Mouse (Mus musculus) hindbrain, embryonic 10.5 days (tissue): ENCODE data around the gene Lsm4. TPM values are rescaled to one million over a fixed set of nuclear protein-coding genes. Genes with fewer than 3 reads are reported as not detected.

Experiments used
- DNase-seq: peaks from one replicate; pipeline ENCODE4 v3.0.0-alpha.2; 2017; ENCODE audit warnings: low spot score
- H3K27ac ChIP-seq: fragments of 300-500 bp; sonication (generic); 2 replicates; pipeline ENCODE4 v1.5.1; 2016; ENCODE audit warnings: mild to moderate bottlenecking, moderate library complexity
- H3K27me3 ChIP-seq: fragments of 300-500 bp; sonication (generic); 2 replicates; pipeline ENCODE4 v1.6.1; 2016; ENCODE audit warnings: mild to moderate bottlenecking; ENCODE audit not compliant: poor library complexity, insufficient read depth, severe bottlenecking
- H3K36me3 ChIP-seq: fragments of 300-500 bp; sonication (generic); 2 replicates; pipeline ENCODE4 v1.6.1; 2016; ENCODE audit warnings: mild to moderate bottlenecking, moderate library complexity
- H3K4me1 ChIP-seq: fragments of 300-500 bp; sonication (generic); replicated peaks from 2 replicates; pipeline ENCODE4 v1.6.1; 2016; ENCODE audit warnings: mild to moderate bottlenecking
- H3K4me3 ChIP-seq: fragments of 300-500 bp; sonication (generic); 2 replicates; pipeline ENCODE4 v1.5.1; 2016; ENCODE audit warnings: mild to moderate bottlenecking, moderate library complexity
- H3K9me3 ChIP-seq: fragments of 300-500 bp; sonication (generic); 2 replicates; pipeline ENCODE4 v1.6.1; 2016; ENCODE audit warnings: mild to moderate bottlenecking, moderate library complexity
- WGBS: fragments of 180-500 bp; shearing (Covaris S2); methylation state at CpG from one replicate; pipeline ENCODE4 v1.1.7; 2016; 5-methylcytosine and 5-hydroxymethylcytosine counted together
- polyA plus RNA-seq: library from polyadenylated mRNA; unstranded; fragments of >200 nt; fragmentation: Nextera tagmentation; extraction: Ambion mirVana; gene quantifications from 2 replicates; pipeline ENCODE4 v1.2.1, GENCODE M21; 2016

The Lsm4 gene
- polyA plus RNA-seq, 1 experiment from 2014 or later: 344 TPM

DNA sequence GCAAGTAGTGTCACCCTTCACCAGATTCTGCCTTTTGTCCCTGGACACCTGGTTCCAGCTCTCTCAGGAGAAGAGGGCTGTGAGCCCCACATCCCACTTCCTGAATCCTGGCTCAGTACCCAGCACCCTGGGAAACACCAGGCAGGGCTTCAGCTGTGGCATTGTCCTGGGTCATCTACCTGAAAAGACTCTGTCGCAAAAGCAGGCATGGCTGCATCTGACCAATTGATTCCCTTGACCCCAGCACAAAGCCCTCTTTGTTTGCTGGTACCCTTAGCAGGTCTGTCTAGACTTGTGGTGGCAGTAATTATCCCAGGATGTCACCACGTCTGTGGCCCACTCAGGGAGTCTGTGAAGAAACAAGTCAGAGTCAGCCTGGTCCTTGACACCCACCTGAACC lies 17.6 kb upstream of the Lsm4 start:
- Histone ChIP-seq H3K27me3 (no peaks in the 10 kb centered on the region), H3K27ac (peak overlapping the region; percentile 97), H3K4me3 (peak overlapping the region; percentile 79), H3K9me3 (no peaks in the 10 kb centered on the region), H3K4me1 (peaks cover 75% of the 10 kb centered on the region), H3K36me3 (peaks cover 53% of the 10 kb centered on the region)
- peak; percentile 67 for DNase-seq
- WGBS: 12% methylated on average over 2 of the region's 2 CpGs

DNA sequence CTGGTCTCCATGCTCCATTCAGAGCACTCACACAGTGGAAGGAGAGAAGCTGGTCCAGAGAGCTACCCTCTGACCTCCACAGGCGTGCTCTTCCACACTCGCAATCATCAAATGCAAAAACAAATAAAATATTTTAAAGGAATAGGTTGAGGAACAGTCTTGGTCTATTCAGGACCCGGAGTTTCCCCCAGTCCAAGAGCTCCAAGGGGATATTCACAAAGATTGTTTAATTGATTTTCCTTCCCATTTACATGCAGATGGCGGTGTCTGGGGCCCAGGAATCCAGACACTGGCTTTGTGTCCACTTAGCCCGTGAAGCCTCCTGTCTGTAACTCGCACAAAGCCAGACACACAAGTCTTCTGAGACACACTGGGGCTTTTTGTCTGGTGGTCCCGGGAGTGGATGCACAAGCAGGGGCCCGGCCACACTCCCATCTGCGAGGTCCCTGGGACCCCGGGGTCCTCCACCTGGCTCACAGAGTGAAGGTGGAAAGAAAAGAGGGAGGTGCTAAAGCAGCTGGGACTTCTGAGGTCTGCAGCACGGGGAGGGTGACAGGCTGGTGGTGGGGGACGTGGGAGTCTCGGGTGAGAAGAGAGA lies 16.8 kb upstream of the Lsm4 start:
- WGBS: 35% methylated on average over 13 of the region's 13 CpGs
- peaks cover 81% of the 10 kb centered on the region for H3K4me1 ChIP-seq

DNA sequence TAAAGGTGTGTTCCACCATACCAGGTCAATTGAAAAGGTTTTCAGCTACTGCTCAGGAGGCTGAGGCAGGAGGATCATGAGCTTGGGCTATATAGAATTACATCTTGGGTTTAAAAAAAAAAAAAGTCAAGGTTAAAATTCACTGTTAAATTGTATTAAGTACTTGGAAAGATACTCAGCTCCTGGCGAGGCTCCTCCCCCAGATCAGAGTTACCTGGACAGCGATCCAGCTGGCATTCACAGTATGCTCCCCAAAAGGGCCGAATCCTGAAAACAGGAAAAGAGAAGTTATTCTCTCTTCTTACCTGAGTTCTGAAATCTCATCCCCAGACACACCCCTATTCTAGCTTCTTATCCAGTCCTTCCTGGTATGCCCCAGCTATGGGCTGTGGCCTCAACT lies 15.8 kb upstream of the Lsm4 start:
- Histone ChIP-seq H3K4me1 (peaks cover 82% of the 10 kb centered on the region), H3K36me3 (peaks cover 36% of the 10 kb centered on the region), H3K4me3 (peak overlapping the region; percentile 79), H3K9me3 (no peaks in the 10 kb centered on the region), H3K27ac (peak overlapping the region; percentile 97), H3K27me3 (no peaks in the 10 kb centered on the region; the same call in 1 of the 2 replicates)
- WGBS: 93% methylated on average over 3 of the region's 3 CpGs
- DNase-seq: no peak

More for the DNA sequence above, 16.8 kb upstream of the Lsm4 start:
- DNase-seq: peak; percentile 78
- peak overlapping the region; percentile 79 for H3K4me3 ChIP-seq
- no peaks in the 10 kb centered on the region; the same call in 1 of the 2 replicates for H3K27me3 ChIP-seq
- H3K9me3 ChIP-seq: no peaks in the 10 kb centered on the region
- H3K36me3 ChIP-seq: peaks cover 45% of the 10 kb centered on the region
- H3K27ac ChIP-seq: peak overlapping the region; percentile 97

DNA sequence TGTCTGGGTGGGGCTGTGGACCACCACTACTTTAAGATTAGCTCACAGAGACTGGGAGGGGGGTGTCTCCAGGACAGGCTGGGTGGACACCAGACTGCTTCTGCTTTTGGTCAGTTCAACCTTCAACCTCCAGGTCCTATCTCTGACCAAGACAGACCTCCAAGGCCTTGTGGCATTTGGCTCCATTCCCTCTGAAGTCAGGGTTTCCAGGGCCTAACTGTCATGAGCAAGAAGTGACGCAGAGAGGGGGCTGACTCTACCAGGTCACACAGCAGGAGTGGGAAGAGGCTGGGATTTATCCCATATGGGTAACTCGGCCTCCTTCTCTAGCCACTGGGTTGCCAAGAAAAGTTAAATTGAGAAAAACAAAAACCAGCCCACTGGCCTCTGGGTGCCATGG lies 15.3 kb upstream of the Lsm4 start:
- peak overlapping the region; percentile 79 for H3K4me3 ChIP-seq
- H3K36me3 ChIP-seq: peaks cover 31% of the 10 kb centered on the region
- no peaks in the 10 kb centered on the region; the same call in 1 of the 2 replicates for H3K27me3 ChIP-seq
- 81% methylated on average over 2 of the region's 2 CpGs for WGBS
- H3K27ac ChIP-seq: peak overlapping the region; percentile 97
- H3K9me3 ChIP-seq: no peaks in the 10 kb centered on the region
- no peak for DNase-seq
- peaks cover 77% of the 10 kb centered on the region for H3K4me1 ChIP-seq

DNA sequence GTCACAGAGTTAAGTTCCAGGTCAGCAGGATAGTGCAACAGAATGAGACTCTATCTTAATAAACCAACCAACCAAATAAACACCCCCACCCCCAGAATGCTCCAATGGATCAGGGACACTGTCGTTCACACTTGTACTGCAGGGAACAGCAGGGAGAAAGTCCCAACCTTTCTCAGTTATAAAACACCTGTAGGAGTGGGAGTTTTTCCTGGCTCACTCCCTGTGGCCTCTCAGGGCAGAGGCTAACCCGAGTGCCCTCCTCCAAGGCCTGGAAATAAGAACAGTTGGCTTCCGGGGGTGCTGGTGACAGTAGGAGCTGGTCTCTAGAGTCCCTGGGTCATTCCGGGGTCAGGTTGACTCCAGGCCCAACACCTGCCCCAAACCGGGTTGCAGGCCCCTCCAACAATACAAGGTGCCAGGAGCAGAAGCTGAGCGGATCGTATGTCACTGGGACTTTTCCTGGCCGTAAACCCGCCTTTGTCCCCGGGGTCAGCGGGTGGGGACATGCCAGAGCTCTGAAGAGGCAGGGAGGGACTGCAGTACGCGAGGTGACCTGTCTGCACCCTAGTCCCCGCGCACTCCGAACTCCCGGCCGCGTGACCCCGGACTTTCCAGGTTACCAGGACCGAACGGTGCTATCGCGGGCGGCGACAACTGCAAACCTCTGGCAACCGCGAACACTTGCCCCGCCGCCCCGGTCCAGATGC lies 14.0 kb upstream of the Lsm4 start:
- Histone ChIP-seq H3K36me3 (peaks cover 21% of the 10 kb centered on the region), H3K4me1 (peaks cover 81% of the 10 kb centered on the region), H3K9me3 (no peaks in the 10 kb centered on the region), H3K27ac (peak overlapping the region; percentile 97), H3K4me3 (peak overlapping the region; percentile 79), H3K27me3 (no peaks in the 10 kb centered on the region; the same call in 1 of the 2 replicates)
- no peak for DNase-seq
- WGBS: under 1% methylated on average over 31 of the region's 31 CpGs

DNA sequence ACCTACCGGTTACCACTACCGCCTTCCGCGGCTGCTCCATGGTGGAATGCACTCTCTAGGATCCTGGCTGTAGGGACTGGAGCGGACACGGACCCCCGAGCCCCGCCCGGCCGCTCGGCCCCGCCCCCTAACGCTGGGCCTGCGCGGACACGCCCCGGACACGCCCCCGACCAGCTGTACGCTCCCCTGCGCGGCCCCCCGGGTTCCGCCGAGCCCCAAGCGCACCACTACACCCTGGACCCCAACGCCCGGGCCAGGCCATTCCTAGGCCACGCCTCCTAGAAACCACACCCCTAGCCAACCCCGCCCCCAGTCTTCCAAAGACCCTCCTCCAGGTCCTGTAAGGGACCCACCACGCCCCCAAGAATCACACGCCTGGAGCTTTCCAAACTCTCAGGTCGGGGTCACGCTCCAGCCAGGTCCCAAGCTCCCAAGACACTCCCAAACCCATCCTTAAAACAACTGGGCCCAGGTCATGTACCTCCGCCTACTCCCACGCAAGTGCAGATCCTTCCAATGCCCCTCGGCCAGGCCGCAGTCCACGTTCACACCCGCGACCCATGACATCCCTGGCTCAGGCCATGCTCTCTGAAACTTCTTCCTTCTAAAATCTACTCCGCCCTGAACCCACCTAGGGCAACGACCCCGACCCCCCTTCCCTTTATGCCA lies 13.3 kb upstream of the Lsm4 start:
- under 1% methylated on average over 44 of the region's 44 CpGs for WGBS
- peak; percentile 98 for DNase-seq
- peaks cover 74% of the 10 kb centered on the region for H3K4me1 ChIP-seq
- H3K27ac ChIP-seq: peak overlapping the region; percentile 97
- H3K4me3 ChIP-seq: peak overlapping the region; percentile 79
- H3K36me3 ChIP-seq: peaks cover 14% of the 10 kb centered on the region
- H3K9me3 ChIP-seq: no peaks in the 10 kb centered on the region
- H3K27me3 ChIP-seq: no peaks in the 10 kb centered on the region; the same call in 1 of the 2 replicates

DNA sequence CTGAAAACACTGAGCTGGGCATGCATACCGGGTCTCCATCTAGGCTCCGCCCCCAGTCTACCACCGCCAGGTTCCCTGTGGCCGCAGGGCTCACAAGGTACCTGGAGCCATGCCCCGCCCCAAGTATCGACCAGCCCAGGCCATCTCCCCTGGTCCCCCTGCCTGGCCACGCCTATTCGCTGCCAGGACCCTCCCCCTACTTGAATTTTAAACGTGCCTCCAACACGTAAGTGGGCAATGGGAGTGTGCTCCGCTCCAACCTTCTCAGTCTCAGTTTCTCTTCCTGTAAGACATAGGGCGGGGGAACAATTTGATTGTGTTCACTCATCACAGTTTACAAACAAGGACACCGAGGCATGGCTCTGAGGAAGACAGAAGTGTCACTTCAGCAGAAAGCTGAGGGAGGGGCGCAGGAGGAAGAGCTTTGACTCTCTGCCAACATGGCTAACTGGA lies 12.7 kb upstream of the Lsm4 start, which contains the start of gene Pgpep1:
Pgpep1 (minus strand) TSS at position 116 of the 453 bp plus-strand sequence.
- Histone ChIP-seq H3K4me3 (peak within 1 kb of the TSS; percentile 79), H3K9me3 (no peaks in the 10 kb centered on the region), H3K27ac (peak within 1 kb of the TSS; percentile 97), H3K27me3 (no peaks in the 10 kb centered on the region; the same call in 1 of the 2 replicates), H3K4me1 (peaks cover 69% of the 10 kb centered on the region), H3K36me3 (peaks cover 9% of the 10 kb centered on the region)
- 3% methylated on average over 14 of the region's 14 CpGs for WGBS
- peak; percentile 60 for DNase-seq

DNA sequence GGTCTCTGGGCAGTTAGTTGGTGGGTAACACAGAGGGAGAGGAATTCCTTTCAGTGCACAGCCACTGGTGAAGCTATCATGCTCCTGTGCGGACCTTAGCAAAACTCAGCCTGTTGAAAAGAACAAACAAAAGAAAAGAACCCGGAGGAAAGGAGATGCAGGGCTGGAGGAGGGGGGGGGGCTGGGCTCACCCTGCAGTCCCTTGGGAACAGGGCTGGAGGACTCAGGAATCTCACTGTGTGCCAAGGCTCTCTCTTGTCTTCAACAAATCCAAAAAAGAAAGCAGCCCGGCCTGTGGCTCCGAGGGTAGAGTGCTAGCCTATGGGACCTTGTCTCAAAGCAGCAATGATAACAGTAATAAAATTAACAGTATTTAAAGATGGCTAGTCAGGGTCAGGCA lies 9.4 kb upstream of the Lsm4 start:
- Histone ChIP-seq H3K9me3 (0 out of 2 replicates have a peak, but pooled peaks cover 3% of the 10 kb centered on the region), H3K27me3 (no peaks in the 10 kb centered on the region; the same call in 1 of the 2 replicates), H3K4me3 (no peak overlapping the region), H3K4me1 (peaks cover 43% of the 10 kb centered on the region), H3K27ac (peak overlapping the region; percentile 74), H3K36me3 (no peaks in the 10 kb centered on the region)
- 45% methylated on average over 4 of the region's 4 CpGs for WGBS
- no peak for DNase-seq

DNA sequence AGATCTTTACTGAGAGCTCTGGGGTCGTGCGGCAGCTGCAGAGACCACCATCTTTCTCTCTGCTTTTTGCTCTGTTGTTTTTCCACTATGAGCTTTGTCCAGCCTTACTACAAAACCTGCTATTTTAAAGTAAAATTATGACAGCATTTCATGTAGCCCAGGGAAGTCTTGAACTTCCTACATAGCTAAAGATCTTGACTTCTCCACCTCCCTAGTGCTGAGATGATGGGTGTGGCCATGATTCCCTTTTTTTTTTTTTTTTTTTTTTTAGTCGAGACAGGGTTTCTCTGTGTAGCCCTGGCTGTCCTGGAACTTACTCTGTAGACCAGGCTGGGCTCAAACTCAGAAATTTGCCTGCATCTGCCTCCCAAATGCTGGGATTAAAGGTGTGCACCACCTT lies 8.4 kb upstream of the Lsm4 start:
- H3K36me3 ChIP-seq: no peaks in the 10 kb centered on the region
- no peaks in the 10 kb centered on the region; the same call in 1 of the 2 replicates for H3K27me3 ChIP-seq
- 0 out of 2 replicates have a peak, but pooled peaks cover 3% of the 10 kb centered on the region for H3K9me3 ChIP-seq
- H3K4me1 ChIP-seq: peaks cover 34% of the 10 kb centered on the region
- H3K4me3 ChIP-seq: no peak overlapping the region
- H3K27ac ChIP-seq: no peak overlapping the region
- DNase-seq: no peak
- 81% methylated on average over 3 of the region's 3 CpGs for WGBS

DNA sequence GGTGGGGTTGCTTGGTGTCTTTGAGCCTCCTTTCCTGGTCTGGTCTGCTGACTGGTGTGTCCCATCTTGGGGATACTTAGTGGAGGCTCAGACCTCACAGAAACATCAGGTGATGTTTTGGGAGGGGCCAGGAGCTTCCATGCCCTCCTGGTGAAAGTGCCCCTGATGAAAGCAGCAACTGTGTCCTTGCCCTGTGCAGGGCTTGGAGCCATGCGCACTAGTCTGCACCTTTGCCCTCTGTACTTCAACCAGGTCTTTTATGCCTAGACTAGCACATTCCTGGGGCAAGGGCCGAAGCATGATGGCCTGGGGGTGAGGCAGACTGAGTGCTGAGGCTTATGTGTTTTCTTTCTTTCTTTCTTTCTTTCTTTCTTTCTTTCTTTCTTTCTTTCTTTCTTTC lies 7.4 kb upstream of the Lsm4 start:
- Histone ChIP-seq H3K27ac (peak overlapping the region; percentile 17), H3K9me3 (0 out of 2 replicates have a peak, but pooled peaks cover 3% of the 10 kb centered on the region), H3K27me3 (no peaks in the 10 kb centered on the region; the same call in 1 of the 2 replicates), H3K4me1 (peaks cover 24% of the 10 kb centered on the region), H3K36me3 (no peaks in the 10 kb centered on the region), H3K4me3 (no peak overlapping the region)
- 68% methylated on average over 2 of the region's 2 CpGs for WGBS
- DNase-seq: no peak

DNA sequence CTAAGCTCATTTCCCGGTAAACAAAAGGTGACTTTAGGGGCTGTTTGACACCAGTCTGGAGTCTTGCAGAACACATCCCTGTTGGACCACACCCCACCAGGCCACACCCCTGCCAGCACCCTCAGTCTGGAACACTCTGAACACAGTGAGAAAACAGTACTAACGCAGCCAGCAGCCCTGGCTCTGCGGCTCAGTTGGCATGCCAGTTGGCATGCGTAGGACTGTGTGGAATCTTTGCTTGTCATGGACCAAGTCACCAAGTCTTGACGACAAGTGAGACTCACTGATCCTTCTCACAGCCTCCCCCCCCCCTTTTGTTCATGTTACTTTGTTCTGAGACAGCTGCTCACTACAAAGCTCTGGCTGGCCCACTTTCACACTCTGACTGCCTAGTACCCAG lies 6.0 kb upstream of the Lsm4 start:
- Histone ChIP-seq H3K4me3 (no peak overlapping the region), H3K27me3 (no peaks in the 10 kb centered on the region), H3K27ac (peak overlapping the region; percentile 35; the same call in 1 of the 2 replicates), H3K4me1 (peaks cover 26% of the 10 kb centered on the region), H3K9me3 (0 out of 2 replicates have a peak, but pooled peaks cover 3% of the 10 kb centered on the region), H3K36me3 (no peaks in the 10 kb centered on the region)
- no peak for DNase-seq
- WGBS: 75% methylated on average over 5 of the region's 5 CpGs

DNA sequence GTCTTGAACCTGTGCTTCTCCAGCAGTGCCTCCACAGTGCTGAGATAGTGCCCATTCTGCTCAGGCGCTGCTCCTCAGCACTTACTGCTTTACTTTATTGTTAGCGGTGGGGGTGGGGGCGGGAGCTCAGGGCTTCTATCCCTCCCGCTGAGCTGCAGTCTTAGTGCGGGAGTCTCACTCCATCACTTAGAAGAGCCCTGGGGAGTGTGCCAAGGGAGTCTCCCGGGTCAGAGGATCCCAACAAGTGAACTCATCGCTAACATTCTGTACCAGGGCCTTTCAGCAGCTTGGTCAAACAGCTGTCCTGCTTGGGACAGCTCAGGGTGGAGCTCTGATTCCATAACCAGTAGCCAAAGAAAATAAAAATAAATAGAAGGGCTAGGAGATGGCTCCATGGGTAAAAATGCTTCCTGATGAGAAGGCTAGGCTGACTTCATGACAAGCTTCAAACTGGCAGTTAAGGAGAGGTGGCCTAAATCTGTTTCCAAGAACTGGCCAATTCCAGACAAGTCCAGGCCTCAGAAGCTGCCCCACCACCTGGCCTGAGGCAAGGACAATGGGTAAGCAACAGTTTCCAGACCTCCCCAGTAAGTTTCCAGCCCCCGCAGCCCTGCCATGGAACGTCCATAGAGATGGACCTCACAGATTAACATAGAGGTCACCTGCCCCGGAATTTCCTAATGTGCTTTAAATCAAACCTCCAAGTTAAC lies 1.3 kb upstream of the Lsm4 start:
- 64% methylated on average over 10 of the region's 10 CpGs for WGBS

More for the DNA sequence above, 1.3 kb upstream of the Lsm4 start:
- H3K9me3 ChIP-seq: 0 out of 2 replicates have a peak, but pooled peaks cover 3% of the 10 kb centered on the region
- no peak for DNase-seq
- peak overlapping the region; percentile 98; the same call in 1 of the 2 replicates for H3K27ac ChIP-seq
- H3K36me3 ChIP-seq: peaks cover 9% of the 10 kb centered on the region
- H3K4me1 ChIP-seq: peaks cover 35% of the 10 kb centered on the region
- no peak overlapping the region for H3K4me3 ChIP-seq
- no peaks in the 10 kb centered on the region for H3K27me3 ChIP-seq
